Mouse (Mus musculus): Measurements from ENCODE around the gene Xab2. TPM values are rescaled to one million over a fixed set of nuclear protein-coding genes. Genes with fewer than 3 reads are reported as not detected.

Xab2 gene
- 128 and 133 TPM in 2 replicates for polyA plus RNA-seq (2012; rRNA removed)

- no peak within 1 kb of the TSS; the same call in 1 of the 2 replicates for H3K27ac ChIP-seq (ENCODE audit: control insufficient read depth, insufficient read depth, low read length)
- peaks cover 6% of the 10 kb centered on the region for H3K4me1 ChIP-seq (replicated peaks; ENCODE audit: control insufficient read depth, insufficient read depth, low read length)
Observed at GRCm38 (mm10) chr8:3621199-3621970, at the start of gene Xab2, which contains the start of gene Pet100. Gene Xab2, minus strand, starts transcription at chr8:3621316. Gene Pet100, plus strand, starts transcription at chr8:3621548.

GRCm38 (mm10) chr8:3670388-3670787 is 49.3 kb upstream of the Xab2 start:
- H3K27me3 ChIP-seq (ENCODE audit: control insufficient read depth, insufficient read depth, low read length), result no peaks in the 10 kb centered on the region
- no peak overlapping the region for H3K4me3 ChIP-seq (ENCODE audit: control insufficient read depth, insufficient read depth, low read length)
- TF ChIP-seq CTCF (IDR thresholded peaks at IDR 0.05; ENCODE audit: borderline replicate concordance, control insufficient read depth, extremely low read depth, insufficient read depth, low read length, poor library complexity) (no peak), POLR2A (IDR thresholded peaks at IDR 0.05; ENCODE audit: control insufficient read depth, extremely low read depth, insufficient read depth, low read length, poor library complexity) (no peak)
- no peak overlapping the region for H3K27ac ChIP-seq (ENCODE audit: control insufficient read depth, insufficient read depth, low read length)
- peaks cover 5% of the 10 kb centered on the region; the same call in 1 of the 2 replicates for H3K4me1 ChIP-seq (replicated peaks; ENCODE audit: control insufficient read depth, insufficient read depth, low read length)
- no peak for DNase-seq
- 38% methylated on average over 2 of the region's 2 CpGs for WGBS
- H3K36me3 ChIP-seq (ENCODE audit: control insufficient read depth, insufficient read depth, low read length), result no peaks in the 10 kb centered on the region

More at GRCm38 (mm10) chr8:3621199-3621970, at the start of gene Xab2, which contains the start of gene Pet100:
- Histone ChIP-seq H3K27me3 (ENCODE audit: control insufficient read depth, insufficient read depth, low read length) (no peaks in the 10 kb centered on the region), H3K4me3 (ENCODE audit: control insufficient read depth, insufficient read depth, low read length) (peak within 1 kb of the TSS; percentile 54), H3K36me3 (ENCODE audit: control insufficient read depth, insufficient read depth, low read length) (peaks cover 6% of the 10 kb centered on the region)
- TF ChIP-seq CTCF (IDR thresholded peaks at IDR 0.05; ENCODE audit: borderline replicate concordance, control insufficient read depth, extremely low read depth, insufficient read depth, low read length, poor library complexity) (peak; percentile 21; the same call in 1 of the 2 replicates), POLR2A (IDR thresholded peaks at IDR 0.05; ENCODE audit: control insufficient read depth, extremely low read depth, insufficient read depth, low read length, poor library complexity) (no peak)
- under 1% methylated on average over 37 of the region's 37 CpGs for WGBS
- DNase-seq, result peak; percentile 96

- no peak for DNase-seq
- Histone ChIP-seq H3K36me3 (ENCODE audit: control insufficient read depth, insufficient read depth, low read length) (no peaks in the 10 kb centered on the region), H3K27me3 (ENCODE audit: control insufficient read depth, insufficient read depth, low read length) (no peaks in the 10 kb centered on the region), H3K27ac (ENCODE audit: control insufficient read depth, insufficient read depth, low read length) (no peak within 1 kb of the TSS), H3K4me3 (ENCODE audit: control insufficient read depth, insufficient read depth, low read length) (no peak within 1 kb of the TSS), H3K4me1 (replicated peaks; ENCODE audit: control insufficient read depth, insufficient read depth, low read length) (peaks cover 3% of the 10 kb centered on the region)
- no peak for TF ChIP-seq CTCF (IDR thresholded peaks at IDR 0.05; ENCODE audit: borderline replicate concordance, control insufficient read depth, extremely low read depth, insufficient read depth, low read length, poor library complexity)
- TF ChIP-seq POLR2A (IDR thresholded peaks at IDR 0.05; ENCODE audit: control insufficient read depth, extremely low read depth, insufficient read depth, low read length, poor library complexity), result no peak
- WGBS, result 91% methylated on average over 6 of the region's 6 CpGs
Observed at GRCm38 (mm10) chr8:3665507-3665906, 44.4 kb upstream of the Xab2 start, which contains the start of gene Mcemp1. Gene Mcemp1, plus strand, starts transcription at chr8:3665754.

- no peak overlapping the region for H3K4me3 ChIP-seq (ENCODE audit: control insufficient read depth, insufficient read depth, low read length)
- H3K27me3 ChIP-seq (ENCODE audit: control insufficient read depth, insufficient read depth, low read length), result no peaks in the 10 kb centered on the region
- TF ChIP-seq POLR2A (IDR thresholded peaks at IDR 0.05; ENCODE audit: control insufficient read depth, extremely low read depth, insufficient read depth, low read length, poor library complexity) (no peak), CTCF (IDR thresholded peaks at IDR 0.05; ENCODE audit: borderline replicate concordance, control insufficient read depth, extremely low read depth, insufficient read depth, low read length, poor library complexity) (no peak)
- no peak for DNase-seq
- H3K27ac ChIP-seq (ENCODE audit: control insufficient read depth, insufficient read depth, low read length), result no peak overlapping the region
- H3K36me3 ChIP-seq (ENCODE audit: control insufficient read depth, insufficient read depth, low read length), result no peaks in the 10 kb centered on the region
- H3K4me1 ChIP-seq (replicated peaks; ENCODE audit: control insufficient read depth, insufficient read depth, low read length), result peaks cover 3% of the 10 kb centered on the region
- 46% methylated on average over 5 of the region's 5 CpGs for WGBS
Observed at GRCm38 (mm10) chr8:3664405-3664804, 43.3 kb upstream of the Xab2 start.

- peaks cover 3% of the 10 kb centered on the region for H3K4me1 ChIP-seq (replicated peaks; ENCODE audit: control insufficient read depth, insufficient read depth, low read length)
- H3K27me3 ChIP-seq (ENCODE audit: control insufficient read depth, insufficient read depth, low read length), result no peaks in the 10 kb centered on the region
- no peak overlapping the region for H3K4me3 ChIP-seq (ENCODE audit: control insufficient read depth, insufficient read depth, low read length)
- H3K27ac ChIP-seq (ENCODE audit: control insufficient read depth, insufficient read depth, low read length), result no peak overlapping the region
- H3K36me3 ChIP-seq (ENCODE audit: control insufficient read depth, insufficient read depth, low read length), result no peaks in the 10 kb centered on the region
- 41% methylated on average over 8 of the region's 8 CpGs for WGBS
- TF ChIP-seq CTCF (IDR thresholded peaks at IDR 0.05; ENCODE audit: borderline replicate concordance, control insufficient read depth, extremely low read depth, insufficient read depth, low read length, poor library complexity), result no peak
- TF ChIP-seq POLR2A (IDR thresholded peaks at IDR 0.05; ENCODE audit: control insufficient read depth, extremely low read depth, insufficient read depth, low read length, poor library complexity), result no peak
- no peak for DNase-seq
Observed at GRCm38 (mm10) chr8:3660889-3661288, 39.8 kb upstream of the Xab2 start.

GRCm38 (mm10) chr8:3656725-3657381 is 35.7 kb upstream of the Xab2 start:
- Histone ChIP-seq H3K27me3 (ENCODE audit: control insufficient read depth, insufficient read depth, low read length) (no peaks in the 10 kb centered on the region), H3K4me3 (ENCODE audit: control insufficient read depth, insufficient read depth, low read length) (no peak overlapping the region), H3K4me1 (replicated peaks; ENCODE audit: control insufficient read depth, insufficient read depth, low read length) (peaks cover 3% of the 10 kb centered on the region), H3K27ac (ENCODE audit: control insufficient read depth, insufficient read depth, low read length) (no peak overlapping the region), H3K36me3 (ENCODE audit: control insufficient read depth, insufficient read depth, low read length) (no peaks in the 10 kb centered on the region)
- 31% methylated on average over 7 of the region's 7 CpGs for WGBS
- DNase-seq, result no peak
- TF ChIP-seq CTCF (IDR thresholded peaks at IDR 0.05; ENCODE audit: borderline replicate concordance, control insufficient read depth, extremely low read depth, insufficient read depth, low read length, poor library complexity), result no peak
- TF ChIP-seq POLR2A (IDR thresholded peaks at IDR 0.05; ENCODE audit: control insufficient read depth, extremely low read depth, insufficient read depth, low read length, poor library complexity), result no peak

Data from thymus, adult 2 months (tissue).